Mouse (Mus musculus): ENCODE measurements at regions not wholly inside any gene's neighbourhood (a gene's known extent, or its start where the extent isn't known, plus 50 kb on each side); places are given as distances from the start of the nearest gene placed in this dataset. TPM values are rescaled to one million over a fixed set of nuclear protein-coding genes. Genes with fewer than 3 reads are reported as not detected.

Small RNAs in the stretch of these regions (microRNA-seq; reads per million reads assigned to microRNA genes)
- not detected for gene Gm23177

Measured in liver, embryonic 12.5 days (tissue).